Mouse (Mus musculus) liver, adult 2 months (tissue): ENCODE measurements around the gene Pcsk6.

Source experiments
- CTCF ChIP-seq: fragments of 200-500 bp; IDR thresholded peaks from 2 replicates; pipeline ENCODE4 v1.5.1; 2011; ENCODE audit warnings: low read depth, low read length, control low read depth
- POLR2A ChIP-seq: fragments of 200-500 bp; IDR thresholded peaks from 2 replicates; pipeline ENCODE4 v1.6.1; 2011; ENCODE audit warnings: low read length, control low read depth; ENCODE audit not compliant: insufficient read depth; ENCODE audit errors: extremely low read depth

GRCm38 (mm10) chr7:65929398-65929797 lies 67.9 kb downstream of the Pcsk6 start:
- TF ChIP-seq POLR2A (no peak), CTCF (no peak)
